Mouse (Mus musculus) limb, embryonic 11.5 days (tissue): ENCODE results near the gene Lsg1. TPM values are rescaled to one million over a fixed set of nuclear protein-coding genes. Genes with fewer than 3 reads are reported as not detected.
A peak's percentile ranks its signal among the peaks of the same experiment; 100 is the strongest.

Experiments used
- ATAC-seq: fragments of 200-750 bp; cut with Nextera tagmentation; 2 replicates; pipeline ENCODE4 v1.8.0; 2017; ENCODE audit warnings: low read depth; ENCODE audit not compliant: insufficient number of reproducible peaks, low FRiP score, low TSS enrichment
- DNase-seq: peaks from one replicate; pipeline ENCODE4 v3.0.0-alpha.2; 2015; ENCODE audit warnings: low spot score
- H3K27ac ChIP-seq: fragments of 300-500 bp; sonication (generic); replicated peaks from 2 replicates; pipeline ENCODE4 v1.5.1; 2014; ENCODE audit warnings: low read depth, mild to moderate bottlenecking, low read length
- H3K27me3 ChIP-seq: fragments of 300-500 bp; sonication (generic); 2 replicates; pipeline ENCODE4 v1.6.1; 2014; ENCODE audit warnings: mild to moderate bottlenecking, low read length, mixed read lengths; ENCODE audit not compliant: control insufficient read depth, insufficient read depth
- H3K36me3 ChIP-seq: fragments of 300-500 bp; sonication (generic); 2 replicates; pipeline ENCODE4 v1.6.1; 2014; ENCODE audit warnings: mild to moderate bottlenecking, low read length, moderate library complexity, mixed read lengths; ENCODE audit not compliant: control insufficient read depth, insufficient read depth
- H3K4me1 ChIP-seq: fragments of 300-500 bp; sonication (generic); 2 replicates; pipeline ENCODE4 v1.6.1; 2014; ENCODE audit warnings: low read length, mixed read lengths; ENCODE audit not compliant: control insufficient read depth, insufficient read depth
- H3K4me2 ChIP-seq: fragments of 300-500 bp; sonication (generic); 2 replicates; pipeline ENCODE4 v1.6.1; 2014; ENCODE audit warnings: low read depth, mild to moderate bottlenecking, moderate library complexity; ENCODE audit not compliant: severe bottlenecking
- H3K4me3 ChIP-seq: fragments of 300-500 bp; sonication (generic); 2 replicates; pipeline ENCODE4 v1.5.1; 2014; ENCODE audit warnings: low read depth, low read length
- H3K9ac ChIP-seq: fragments of 300-500 bp; sonication (generic); 2 replicates; pipeline ENCODE4 v1.6.1; 2014; ENCODE audit warnings: mild to moderate bottlenecking, low read length
- H3K9me3 ChIP-seq: fragments of 300-500 bp; sonication (generic); 2 replicates; pipeline ENCODE4 v1.6.1; 2016; ENCODE audit warnings: low read length; ENCODE audit not compliant: control insufficient read depth
- WGBS: fragments of 180-500 bp; shearing (Covaris S2); extraction: QIAGEN DNeasy Blood & Tissue Kit; methylation state at CpG from one replicate; pipeline ENCODE4 v1.1.7; 2014; 5-methylcytosine and 5-hydroxymethylcytosine counted together
- polyA plus RNA-seq: library from polyadenylated mRNA; unstranded; fragments of >200 nt; fragmentation: Nextera tagmentation; extraction: Ambion mirVana; gene quantifications from 2 replicates; pipeline ENCODE4 v1.2.1, GENCODE M21; 2014

Lsg1 gene
- polyA plus RNA-seq, 1 experiment from 2014 or later: 89.1 TPM

GRCm38 (mm10) chr16:30550748-30551192 is 36.6 kb downstream of the Lsg1 start, which contains the start of gene Tmem44:
Gene Tmem44, minus strand, starts transcription at chr16:30550842.
- DNase-seq: no peak
- ATAC-seq: peak; percentile 23; the same call in 1 of the 2 replicates
- Histone ChIP-seq H3K27me3 (no peaks in the 10 kb centered on the region), H3K36me3 (peaks cover 6% of the 10 kb centered on the region), H3K4me1 (no peaks in the 10 kb centered on the region), H3K4me3 (peak within 1 kb of the TSS; percentile 63), H3K4me2 (peak within 1 kb of the TSS; percentile 70), H3K9ac (peak within 1 kb of the TSS; percentile 96), H3K9me3 (no peaks in the 10 kb centered on the region), H3K27ac (no peak within 1 kb of the TSS)
- 8% methylated on average over 14 of the region's 14 CpGs for WGBS

- H3K4me3 ChIP-seq: peak overlapping the region; percentile 63
- peaks cover 6% of the 10 kb centered on the region for H3K36me3 ChIP-seq
- no peaks in the 10 kb centered on the region for H3K27me3 ChIP-seq
- peak overlapping the region; percentile 70 for H3K4me2 ChIP-seq
- no peak overlapping the region for H3K27ac ChIP-seq
- under 1% methylated on average over 63 of the region's 63 CpGs for WGBS
- peak; percentile 91 for DNase-seq
- H3K4me1 ChIP-seq: no peaks in the 10 kb centered on the region
- ATAC-seq: peak; percentile 85
- H3K9me3 ChIP-seq: no peaks in the 10 kb centered on the region
- peak overlapping the region; percentile 96 for H3K9ac ChIP-seq
Observed at GRCm38 (mm10) chr16:30549966-30550747, 37.2 kb downstream of the Lsg1 start.

GRCm38 (mm10) chr16:30549516-30549915 is 37.9 kb downstream of the Lsg1 start:
- no peaks in the 10 kb centered on the region for H3K4me1 ChIP-seq
- H3K4me3 ChIP-seq: peak overlapping the region; percentile 63
- H3K9me3 ChIP-seq: no peaks in the 10 kb centered on the region
- no peaks in the 10 kb centered on the region for H3K27me3 ChIP-seq
- 86% methylated on average over 7 of the region's 7 CpGs for WGBS
- H3K27ac ChIP-seq: no peak overlapping the region
- H3K9ac ChIP-seq: peak overlapping the region; percentile 96
- ATAC-seq (no peak), DNase-seq (no peak)
- H3K36me3 ChIP-seq: peaks cover 6% of the 10 kb centered on the region
- peak overlapping the region; percentile 70 for H3K4me2 ChIP-seq

- DNase-seq (no peak), ATAC-seq (no peak)
- Histone ChIP-seq H3K4me3 (no peak overlapping the region), H3K4me1 (no peaks in the 10 kb centered on the region), H3K4me2 (no peak overlapping the region), H3K36me3 (peaks cover 6% of the 10 kb centered on the region), H3K27ac (no peak overlapping the region), H3K9ac (no peak overlapping the region), H3K9me3 (no peaks in the 10 kb centered on the region), H3K27me3 (no peaks in the 10 kb centered on the region)
- WGBS: 79% methylated on average over 5 of the region's 5 CpGs
Observed at GRCm38 (mm10) chr16:30548291-30548690, 39.1 kb downstream of the Lsg1 start.

GRCm38 (mm10) chr16:30544693-30545092 is 42.7 kb downstream of the Lsg1 start:
- Histone ChIP-seq H3K4me2 (no peak overlapping the region), H3K4me3 (no peak overlapping the region), H3K9me3 (no peaks in the 10 kb centered on the region), H3K4me1 (no peaks in the 10 kb centered on the region), H3K27ac (no peak overlapping the region), H3K9ac (no peak overlapping the region), H3K36me3 (peaks cover 6% of the 10 kb centered on the region), H3K27me3 (no peaks in the 10 kb centered on the region)
- ATAC-seq (no peak), DNase-seq (no peak)
- WGBS: 85% methylated on average over 4 of the region's 4 CpGs

- Histone ChIP-seq H3K27me3 (no peaks in the 10 kb centered on the region), H3K9ac (no peak overlapping the region), H3K4me2 (no peak overlapping the region), H3K4me3 (no peak overlapping the region), H3K9me3 (no peaks in the 10 kb centered on the region), H3K36me3 (peaks cover 6% of the 10 kb centered on the region), H3K4me1 (no peaks in the 10 kb centered on the region), H3K27ac (no peak overlapping the region)
- 85% methylated on average over 9 of the region's 9 CpGs for WGBS
- DNase-seq (no peak), ATAC-seq (no peak)
Observed at GRCm38 (mm10) chr16:30543386-30543785, 44.0 kb downstream of the Lsg1 start.

- 78% methylated on average over 6 of the region's 6 CpGs for WGBS
- Histone ChIP-seq H3K4me1 (no peaks in the 10 kb centered on the region), H3K9ac (no peak overlapping the region), H3K27me3 (no peaks in the 10 kb centered on the region), H3K36me3 (peaks cover 6% of the 10 kb centered on the region), H3K4me3 (no peak overlapping the region), H3K4me2 (no peak overlapping the region), H3K9me3 (no peaks in the 10 kb centered on the region), H3K27ac (no peak overlapping the region)
- no peak for ATAC-seq
- no peak for DNase-seq
Observed at GRCm38 (mm10) chr16:30542826-30543225, 44.6 kb downstream of the Lsg1 start.

- no peak overlapping the region for H3K27ac ChIP-seq
- peak overlapping the region; percentile 11; the same call in 1 of the 2 replicates for H3K4me3 ChIP-seq
- no peaks in the 10 kb centered on the region for H3K4me1 ChIP-seq
- no peaks in the 10 kb centered on the region for H3K9me3 ChIP-seq
- ATAC-seq (no peak; the same call in 1 of the 2 replicates), DNase-seq (no peak)
- no peak overlapping the region for H3K9ac ChIP-seq
- H3K4me2 ChIP-seq: peak overlapping the region; percentile 1; the same call in 1 of the 2 replicates
- WGBS: 57% methylated on average over 20 of the region's 20 CpGs
- no peaks in the 10 kb centered on the region for H3K36me3 ChIP-seq
- no peaks in the 10 kb centered on the region for H3K27me3 ChIP-seq
Observed at GRCm38 (mm10) chr16:30540107-30541001, 47.0 kb downstream of the Lsg1 start.
